Mouse (Mus musculus) hindbrain, embryonic 16.5 days (tissue): ENCODE measurements at regions not wholly inside any gene's neighbourhood (a gene's known extent, or its start where the extent isn't known, plus 50 kb on each side); places are given as distances from the start of the nearest gene placed in this dataset.

Source experiments
- ATAC-seq: fragments of 200-750 bp; cut with Nextera tagmentation; 2 replicates; pipeline ENCODE4 v1.8.0; 2017; ENCODE audit warnings: moderate TSS enrichment, moderate library complexity
- H3K27ac ChIP-seq: fragments of 300-500 bp; sonication (generic); 2 replicates; pipeline ENCODE4 v1.5.1; 2014; ENCODE audit warnings: low read depth, mild to moderate bottlenecking, control low read depth, low read length, moderate library complexity
- H3K27me3 ChIP-seq: fragments of 300-500 bp; sonication (generic); replicated peaks from 2 replicates; pipeline ENCODE4 v1.6.1; 2014; ENCODE audit warnings: low read length; ENCODE audit not compliant: control insufficient read depth, insufficient read depth
- H3K36me3 ChIP-seq: fragments of 300-500 bp; sonication (generic); 2 replicates; pipeline ENCODE4 v1.6.1; 2014; ENCODE audit warnings: mild to moderate bottlenecking, low read length, moderate library complexity, mixed read lengths; ENCODE audit not compliant: control insufficient read depth, insufficient read depth
- H3K4me1 ChIP-seq: fragments of 300-500 bp; sonication (generic); 2 replicates; pipeline ENCODE4 v1.6.1; 2014; ENCODE audit warnings: low read depth, low read length; ENCODE audit not compliant: control insufficient read depth, insufficient read depth
- H3K4me2 ChIP-seq: fragments of 300-500 bp; sonication (generic); 2 replicates; pipeline ENCODE4 v1.6.1; 2014; ENCODE audit warnings: mild to moderate bottlenecking, low read length, control low read depth, moderate library complexity
- H3K4me3 ChIP-seq: fragments of 300-500 bp; sonication (generic); 2 replicates; pipeline ENCODE4 v1.5.1; 2014; ENCODE audit warnings: mild to moderate bottlenecking, low read length, control low read depth, moderate library complexity
- H3K9ac ChIP-seq: fragments of 300-500 bp; sonication (generic); 2 replicates; pipeline ENCODE4 v1.6.1; 2014; ENCODE audit warnings: low read depth, mild to moderate bottlenecking, control low read depth, low read length, moderate library complexity
- H3K9me3 ChIP-seq: fragments of 300-500 bp; sonication (generic); 2 replicates; pipeline ENCODE4 v1.6.1; 2014; ENCODE audit warnings: mild to moderate bottlenecking, low read length, moderate library complexity; ENCODE audit not compliant: control insufficient read depth
- WGBS: fragments of 180-500 bp; shearing (Covaris S2); extraction: QIAGEN DNeasy Blood & Tissue Kit; methylation state at CpG from one replicate; pipeline ENCODE4 v1.1.7; 2014; 5-methylcytosine and 5-hydroxymethylcytosine counted together

DNA sequence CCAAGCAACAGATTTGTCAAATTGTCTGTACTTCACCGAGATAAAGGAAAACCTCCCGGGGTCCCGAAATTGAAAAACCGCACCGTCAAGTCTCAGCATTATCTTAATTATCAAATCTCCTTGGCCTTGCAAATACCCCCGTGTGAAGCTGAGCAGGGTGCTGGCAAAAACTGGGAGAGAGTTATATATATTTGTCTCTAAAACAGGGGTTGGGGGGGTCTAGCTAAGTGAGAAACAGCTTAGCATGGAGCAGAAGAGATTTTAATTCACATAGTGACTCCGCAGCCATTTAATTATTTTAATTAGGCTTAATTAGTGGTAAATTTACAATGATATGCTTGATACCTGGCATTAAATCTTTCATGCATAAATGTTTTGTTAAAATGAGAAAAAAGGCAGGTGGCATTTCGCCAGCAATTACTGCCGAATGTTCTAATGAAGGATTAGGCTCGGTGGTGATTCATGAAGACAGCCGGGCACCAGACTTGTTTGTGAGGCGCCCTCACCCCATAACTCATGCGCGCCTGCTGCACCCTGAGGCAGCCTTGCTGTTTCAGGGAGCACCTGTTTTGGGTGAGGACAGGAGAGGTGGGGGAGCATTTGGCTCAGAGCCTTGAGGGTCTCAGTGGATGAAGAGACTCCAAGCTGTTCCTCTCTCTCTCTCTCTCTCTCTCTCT lies 138.2 kb downstream of the Tle3 start:
- H3K27me3 ChIP-seq, result 0 out of 2 replicates have a peak, but pooled peaks cover under 1% of the 10 kb centered on the region
- H3K36me3 ChIP-seq, result no peaks in the 10 kb centered on the region
- peak; percentile 57 for ATAC-seq
- no peaks in the 10 kb centered on the region for H3K9me3 ChIP-seq
- peak overlapping the region; percentile 35; the same call in 1 of the 2 replicates for H3K4me2 ChIP-seq
- H3K9ac ChIP-seq, result no peak overlapping the region
- peaks cover 19% of the 10 kb centered on the region for H3K4me1 ChIP-seq
- WGBS, result 9% methylated on average over 14 of the region's 14 CpGs
- H3K27ac ChIP-seq, result no peak overlapping the region
- H3K4me3 ChIP-seq, result no peak overlapping the region

- Histone ChIP-seq H3K9ac (no peak overlapping the region; the same call in 1 of the 2 replicates), H3K4me2 (peak overlapping the region; percentile 35), H3K27ac (no peak overlapping the region), H3K27me3 (no peaks in the 10 kb centered on the region), H3K9me3 (no peaks in the 10 kb centered on the region), H3K36me3 (no peaks in the 10 kb centered on the region), H3K4me3 (no peak overlapping the region), H3K4me1 (peaks cover 19% of the 10 kb centered on the region)
- ATAC-seq, result peak; percentile 70; the same call in 1 of the 2 replicates
- WGBS, result 11% methylated on average over 26 of the region's 26 CpGs
These were observed 137.5 kb downstream of the Tle3 start for GRCm38 (mm10) chr9:61509591-61510191.

- no peak for ATAC-seq
- Histone ChIP-seq H3K4me2 (no peak overlapping the region), H3K4me1 (peaks cover 19% of the 10 kb centered on the region), H3K4me3 (no peak overlapping the region), H3K9ac (no peak overlapping the region), H3K36me3 (no peaks in the 10 kb centered on the region), H3K9me3 (no peaks in the 10 kb centered on the region), H3K27ac (no peak overlapping the region), H3K27me3 (no peaks in the 10 kb centered on the region)
- 59% methylated on average over 5 of the region's 5 CpGs for WGBS
These were observed 136.9 kb downstream of the Tle3 start for GRCm38 (mm10) chr9:61509091-61509490.

DNA sequence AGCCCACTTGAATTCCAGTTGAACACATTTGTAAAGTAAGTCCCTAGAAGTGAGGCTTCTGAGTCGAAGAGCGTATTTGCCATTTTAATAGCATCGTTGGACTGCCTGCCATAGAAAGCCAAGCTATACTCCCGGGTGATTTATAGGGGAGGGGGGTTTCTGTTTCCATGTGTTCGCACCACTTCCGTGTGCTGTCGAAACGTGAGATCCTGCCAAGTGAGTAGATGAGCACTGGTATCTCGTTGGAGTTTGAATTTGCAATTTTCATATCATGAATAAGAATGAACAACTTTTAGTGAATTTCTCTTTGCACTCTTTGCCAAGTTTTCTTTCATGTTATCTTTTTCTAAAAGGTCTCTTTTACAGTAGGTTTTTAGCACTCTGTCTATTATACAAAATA lies 128.7 kb downstream of the Tle3 start:
- Histone ChIP-seq H3K9me3 (peaks cover 3% of the 10 kb centered on the region; the same call in 1 of the 2 replicates), H3K27me3 (no peaks in the 10 kb centered on the region), H3K4me2 (no peak overlapping the region), H3K4me3 (no peak overlapping the region), H3K4me1 (no peaks in the 10 kb centered on the region), H3K9ac (no peak overlapping the region), H3K27ac (no peak overlapping the region), H3K36me3 (no peaks in the 10 kb centered on the region)
- ATAC-seq, result no peak
- WGBS, result 76% methylated on average over 9 of the region's 9 CpGs

- H3K9me3 ChIP-seq, result no peaks in the 10 kb centered on the region
- H3K4me3 ChIP-seq, result no peak overlapping the region
- H3K27ac ChIP-seq, result no peak overlapping the region
- WGBS, result 80% methylated on average over 8 of the region's 8 CpGs
- H3K4me2 ChIP-seq, result no peak overlapping the region
- H3K36me3 ChIP-seq, result no peaks in the 10 kb centered on the region
- ATAC-seq, result no peak
- H3K27me3 ChIP-seq, result no peaks in the 10 kb centered on the region
- H3K4me1 ChIP-seq, result peaks cover 3% of the 10 kb centered on the region
- H3K9ac ChIP-seq, result no peak overlapping the region
These were observed 120.7 kb downstream of the Tle3 start for GRCm38 (mm10) chr9:61492896-61493295.

DNA sequence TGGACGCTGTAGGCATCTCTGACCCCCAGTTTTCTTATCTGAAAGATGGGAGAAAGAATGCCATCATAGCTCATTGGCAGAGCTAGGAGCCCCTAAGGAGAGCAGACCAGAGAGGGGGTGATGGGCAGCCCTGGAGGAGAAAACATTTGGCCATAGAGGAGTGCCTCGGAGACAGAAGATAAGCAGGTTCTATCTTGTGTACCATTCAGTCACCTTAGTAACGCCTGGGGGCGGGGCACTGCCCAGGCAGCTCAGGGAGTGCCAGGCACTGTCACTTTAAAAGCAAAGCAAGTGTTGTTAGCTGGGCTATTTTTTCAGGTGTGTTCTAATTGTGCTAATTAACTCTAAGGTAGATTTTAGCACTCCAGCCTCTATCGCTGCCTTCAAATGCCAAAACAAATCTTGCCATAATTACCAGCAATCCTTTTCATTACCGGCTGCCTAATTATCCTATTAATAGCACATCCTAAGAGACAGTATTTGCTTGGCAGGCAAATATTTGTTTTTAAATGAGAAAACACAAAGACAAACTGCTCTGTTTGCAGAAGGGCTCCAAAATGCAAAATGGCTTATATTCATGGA lies 119.1 kb downstream of the Tle3 start:
- H3K27me3 ChIP-seq, result no peaks in the 10 kb centered on the region
- no peak overlapping the region for H3K4me3 ChIP-seq
- no peak for ATAC-seq
- WGBS, result 43% methylated on average over 6 of the region's 6 CpGs
- no peaks in the 10 kb centered on the region for H3K9me3 ChIP-seq
- H3K4me2 ChIP-seq, result no peak overlapping the region
- H3K36me3 ChIP-seq, result no peaks in the 10 kb centered on the region
- H3K27ac ChIP-seq, result no peak overlapping the region
- peaks cover 3% of the 10 kb centered on the region for H3K4me1 ChIP-seq
- no peak overlapping the region for H3K9ac ChIP-seq

DNA sequence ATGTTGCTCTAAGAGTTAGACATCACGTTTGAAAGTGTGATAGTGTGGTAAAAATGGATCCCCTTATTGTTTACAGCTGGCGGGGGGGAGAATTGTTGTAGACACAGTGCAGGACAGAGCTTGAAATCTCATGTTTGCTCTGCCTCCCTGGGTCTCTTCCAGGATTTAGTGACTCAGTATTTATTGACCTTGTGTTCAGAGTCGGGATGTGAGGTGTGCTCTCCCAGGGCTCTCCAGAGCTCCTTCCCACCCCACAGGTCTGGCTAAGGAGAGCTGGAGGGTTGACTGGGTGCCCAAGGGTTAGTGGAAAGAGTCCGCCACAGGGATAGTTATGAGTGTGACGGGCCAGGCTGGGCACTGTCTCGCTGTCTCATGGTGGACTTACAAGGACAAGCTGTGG lies 117.8 kb downstream of the Tle3 start:
- ATAC-seq, result no peak

DNA sequence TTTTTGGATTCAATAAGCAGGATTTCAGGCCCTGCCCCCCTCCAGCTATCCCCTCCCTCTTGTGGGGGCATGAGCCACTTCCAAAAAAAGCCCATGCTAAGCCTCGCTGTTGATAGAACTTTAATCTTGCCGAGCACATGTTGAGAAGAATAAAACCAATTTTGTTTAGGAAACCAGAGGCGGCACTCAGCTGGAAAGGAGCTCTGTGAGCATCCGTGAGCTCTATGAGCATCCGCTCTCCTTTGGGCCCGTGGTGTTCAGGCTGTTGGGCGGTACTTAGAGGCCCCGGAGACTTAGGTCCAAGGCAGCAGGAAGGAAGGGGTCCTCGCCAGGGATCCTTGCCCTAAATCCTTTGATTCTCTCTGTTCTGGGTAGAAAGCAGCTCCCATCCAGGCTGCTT lies 117.0 kb downstream of the Tle3 start:
- H3K9ac ChIP-seq, result no peak overlapping the region
- H3K4me2 ChIP-seq, result no peak overlapping the region
- no peaks in the 10 kb centered on the region for H3K36me3 ChIP-seq
- no peaks in the 10 kb centered on the region for H3K9me3 ChIP-seq
- peaks cover 3% of the 10 kb centered on the region for H3K4me1 ChIP-seq
- WGBS, result 23% methylated on average over 9 of the region's 9 CpGs
- ATAC-seq, result no peak
- H3K27ac ChIP-seq, result no peak overlapping the region
- H3K27me3 ChIP-seq, result no peaks in the 10 kb centered on the region
- H3K4me3 ChIP-seq, result no peak overlapping the region

More for the DNA sequence above, 117.8 kb downstream of the Tle3 start:
- no peaks in the 10 kb centered on the region for H3K9me3 ChIP-seq
- H3K4me3 ChIP-seq, result no peak overlapping the region
- H3K27ac ChIP-seq, result no peak overlapping the region
- 75% methylated on average over 6 of the region's 6 CpGs for WGBS
- no peak overlapping the region for H3K9ac ChIP-seq
- H3K4me2 ChIP-seq, result no peak overlapping the region
- no peaks in the 10 kb centered on the region for H3K27me3 ChIP-seq
- H3K36me3 ChIP-seq, result no peaks in the 10 kb centered on the region
- H3K4me1 ChIP-seq, result peaks cover 3% of the 10 kb centered on the region

DNA sequence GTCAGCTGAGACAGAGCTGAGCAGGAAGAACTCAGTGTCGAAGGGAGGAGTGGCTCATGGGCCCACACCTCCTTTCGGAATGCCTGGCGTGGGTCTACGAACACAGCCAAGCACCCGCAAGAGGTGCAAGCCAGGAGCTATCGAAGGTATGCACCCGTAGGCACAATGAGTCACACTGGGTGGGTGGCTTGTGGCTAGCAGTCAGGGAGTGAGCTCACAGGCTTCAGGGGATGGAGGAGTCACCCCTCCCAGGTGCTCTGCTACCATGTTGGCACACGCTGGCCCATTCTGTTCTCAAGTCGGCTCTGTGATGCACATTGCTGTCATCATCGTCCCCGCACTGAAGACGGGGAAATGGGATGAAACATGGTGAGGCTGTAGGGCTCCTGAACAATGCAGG lies 115.7 kb downstream of the Tle3 start:
- H3K4me1 ChIP-seq, result peaks cover 3% of the 10 kb centered on the region
- ATAC-seq, result no peak
- H3K36me3 ChIP-seq, result no peaks in the 10 kb centered on the region
- no peak overlapping the region for H3K4me3 ChIP-seq
- H3K27me3 ChIP-seq, result no peaks in the 10 kb centered on the region
- WGBS, result 96% methylated on average over 12 of the region's 12 CpGs
- H3K4me2 ChIP-seq, result no peak overlapping the region
- H3K9ac ChIP-seq, result no peak overlapping the region
- no peaks in the 10 kb centered on the region for H3K9me3 ChIP-seq
- no peak overlapping the region for H3K27ac ChIP-seq
